Mouse (Mus musculus): Measurements from ENCODE around the gene Dynlt1c. TPM values are rescaled to one million over a fixed set of nuclear protein-coding genes. Genes with fewer than 3 reads are reported as not detected.

Gene Dynlt1c
- polyA plus RNA-seq (2012; rRNA removed): 10.6 TPM in 2 replicates

GRCm38 (mm10) chr17:6601204-6601911 lies at the start of gene Dynlt1c:
Dynlt1c (plus strand) TSS chr17:6601671.

GRCm38 (mm10) chr17:6655567-6656281 lies 54.3 kb downstream of the Dynlt1c start, which contains the start of gene Dynlt1f:
Dynlt1f (minus strand) TSS chr17:6655900.

GRCm38 (mm10) chr17:6658801-6659200 lies 57.3 kb downstream of the Dynlt1c start, which contains the start of gene Sytl3:
Sytl3 (plus strand) TSS chr17:6659093.

Other genes with a start within 250 kb of the Dynlt1c start
- 175 and 290 TPM in 2 replicates for gene Dynlt1b, start 171.6 kb upstream of the Dynlt1c start, polyA plus RNA-seq (2012; rRNA removed)
- gene Dynlt1f, start 54.2 kb downstream of the Dynlt1c start, polyA plus RNA-seq (2012; rRNA removed): 66.9 and 106 TPM in 2 replicates
- 0.87 and 1.2 TPM in 2 replicates for gene Sytl3, start 57.4 kb downstream of the Dynlt1c start, polyA plus RNA-seq (2012; rRNA removed)
- 57.5 and 73.1 TPM in 2 replicates for gene Ezr, start 181.1 kb downstream of the Dynlt1c start, polyA plus RNA-seq (2012; rRNA removed)

Measured in ovary, adult 2 months (tissue).